Mouse (Mus musculus): ENCODE measurements around the gene Il1f10.

- TF ChIP-seq CTCF (IDR thresholded peaks at IDR 0.05; ENCODE audit: borderline replicate concordance, control insufficient read depth, extremely low read depth, insufficient read depth, low read length, poor library complexity) = no peak
- no peak for TF ChIP-seq POLR2A (IDR thresholded peaks at IDR 0.05; ENCODE audit: control insufficient read depth, extremely low read depth, insufficient read depth, low read length, poor library complexity)
Observed at GRCm38 (mm10) chr2:24276654-24277053, 14.3 kb upstream of the Il1f10 start, which contains the start of gene Il1f5.

Measured in thymus, adult 2 months (tissue).